Mouse (Mus musculus): ENCODE results near the gene Trim62. TPM values are rescaled to one million over a fixed set of nuclear protein-coding genes. Genes with fewer than 3 reads are reported as not detected.

Gene Trim62
- polyA plus RNA-seq, 1 experiment from 2014 or later, result 11.0 TPM

DNA sequence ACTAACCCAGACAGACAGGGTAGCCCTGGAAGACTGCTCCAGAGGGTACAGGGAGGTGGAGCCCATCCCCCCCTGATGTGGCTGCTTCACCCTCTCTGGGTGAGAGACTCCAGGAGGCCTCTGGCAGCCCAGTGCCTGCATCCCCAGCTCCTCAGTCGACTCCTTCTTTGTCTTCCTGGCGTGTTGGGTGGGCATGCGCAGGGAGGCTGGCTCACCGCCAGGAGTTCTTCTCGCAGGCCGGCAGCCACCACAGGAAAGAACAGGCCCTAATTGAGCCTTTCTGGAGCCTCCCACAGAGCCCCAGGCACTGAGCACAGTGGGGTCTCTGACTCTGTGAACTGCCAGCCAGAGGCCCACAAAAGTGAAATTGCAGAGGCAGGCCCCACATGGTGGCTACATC lies 16.0 kb downstream of the Trim62 start:
- H3K4me3 ChIP-seq (ENCODE audit: low read length), result no peak overlapping the region
- peaks cover 41% of the 10 kb centered on the region for H3K4me1 ChIP-seq (ENCODE audit: control insufficient read depth, insufficient read depth, low read length)
- peak; percentile 63; the same call in 1 of the 2 replicates for ATAC-seq (ENCODE audit: low FRiP score, low TSS enrichment)
- H3K36me3 ChIP-seq (ENCODE audit: control insufficient read depth, insufficient read depth, low read length), result peaks cover 4% of the 10 kb centered on the region
- WGBS, result 6% methylated on average over 6 of the region's 6 CpGs
- peak overlapping the region; percentile 96 for H3K27ac ChIP-seq (ENCODE audit: low read depth, low read length)
- peak overlapping the region; percentile 44 for H3K9ac ChIP-seq (ENCODE audit: low read depth, low read length)
- no peak overlapping the region; the same call in 1 of the 2 replicates for H3K4me2 ChIP-seq (replicated peaks; ENCODE audit: low read depth, low read length)
- no peaks in the 10 kb centered on the region for H3K9me3 ChIP-seq (ENCODE audit: control insufficient read depth, low read length)
- H3K27me3 ChIP-seq (ENCODE audit: control insufficient read depth, insufficient read depth, low read length), result no peaks in the 10 kb centered on the region

DNA sequence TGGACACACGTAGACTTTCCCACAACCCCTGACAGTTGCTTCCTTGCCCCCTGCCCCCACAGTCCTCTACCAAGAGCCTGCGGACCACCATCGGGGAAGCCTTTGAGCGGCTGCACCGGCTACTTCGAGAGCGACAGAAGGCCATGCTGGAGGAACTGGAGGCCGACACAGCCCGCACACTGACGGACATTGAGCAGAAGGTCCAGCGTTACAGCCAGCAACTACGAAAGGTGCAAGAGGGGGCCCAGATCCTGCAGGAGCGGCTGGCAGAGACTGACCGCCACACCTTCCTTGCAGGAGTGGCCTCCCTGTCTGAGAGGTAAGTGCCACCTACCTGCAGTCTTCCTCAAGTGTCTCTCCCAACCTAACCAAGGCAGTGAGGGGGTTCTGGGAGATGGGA lies 17.1 kb downstream of the Trim62 start:
- H3K4me1 ChIP-seq (ENCODE audit: control insufficient read depth, insufficient read depth, low read length), result peaks cover 52% of the 10 kb centered on the region
- no peak overlapping the region for H3K27ac ChIP-seq (ENCODE audit: low read depth, low read length)
- H3K36me3 ChIP-seq (ENCODE audit: control insufficient read depth, insufficient read depth, low read length), result peaks cover 4% of the 10 kb centered on the region
- H3K9me3 ChIP-seq (ENCODE audit: control insufficient read depth, low read length), result no peaks in the 10 kb centered on the region
- no peak overlapping the region for H3K9ac ChIP-seq (ENCODE audit: low read depth, low read length)
- H3K27me3 ChIP-seq (ENCODE audit: control insufficient read depth, insufficient read depth, low read length), result no peaks in the 10 kb centered on the region
- no peak overlapping the region for H3K4me2 ChIP-seq (replicated peaks; ENCODE audit: low read depth, low read length)
- 86% methylated on average over 14 of the region's 14 CpGs for WGBS
- no peak for ATAC-seq (ENCODE audit: low FRiP score, low TSS enrichment)
- no peak overlapping the region for H3K4me3 ChIP-seq (ENCODE audit: low read length)

DNA sequence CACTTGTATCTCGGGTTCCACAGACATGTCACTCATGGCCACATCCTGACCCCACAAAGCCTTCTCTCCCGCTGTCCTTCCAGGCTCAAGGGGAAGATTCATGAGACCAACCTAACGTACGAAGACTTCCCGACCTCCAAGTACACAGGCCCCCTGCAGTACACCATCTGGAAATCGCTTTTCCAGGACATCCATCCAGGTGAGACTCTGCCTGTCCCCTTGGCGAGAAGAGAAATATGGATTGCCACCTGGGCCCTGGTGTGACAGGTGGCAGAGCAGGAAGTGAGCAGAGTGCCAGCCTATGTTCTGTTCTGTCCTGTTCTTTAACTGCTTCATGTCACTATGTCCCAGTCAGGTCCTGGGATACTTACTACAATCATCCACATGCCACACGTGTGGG lies 19.0 kb downstream of the Trim62 start:
- 79% methylated on average over 8 of the region's 8 CpGs for WGBS
- ATAC-seq (ENCODE audit: low FRiP score, low TSS enrichment), result no peak
- peaks cover 61% of the 10 kb centered on the region for H3K4me1 ChIP-seq (ENCODE audit: control insufficient read depth, insufficient read depth, low read length)

DNA sequence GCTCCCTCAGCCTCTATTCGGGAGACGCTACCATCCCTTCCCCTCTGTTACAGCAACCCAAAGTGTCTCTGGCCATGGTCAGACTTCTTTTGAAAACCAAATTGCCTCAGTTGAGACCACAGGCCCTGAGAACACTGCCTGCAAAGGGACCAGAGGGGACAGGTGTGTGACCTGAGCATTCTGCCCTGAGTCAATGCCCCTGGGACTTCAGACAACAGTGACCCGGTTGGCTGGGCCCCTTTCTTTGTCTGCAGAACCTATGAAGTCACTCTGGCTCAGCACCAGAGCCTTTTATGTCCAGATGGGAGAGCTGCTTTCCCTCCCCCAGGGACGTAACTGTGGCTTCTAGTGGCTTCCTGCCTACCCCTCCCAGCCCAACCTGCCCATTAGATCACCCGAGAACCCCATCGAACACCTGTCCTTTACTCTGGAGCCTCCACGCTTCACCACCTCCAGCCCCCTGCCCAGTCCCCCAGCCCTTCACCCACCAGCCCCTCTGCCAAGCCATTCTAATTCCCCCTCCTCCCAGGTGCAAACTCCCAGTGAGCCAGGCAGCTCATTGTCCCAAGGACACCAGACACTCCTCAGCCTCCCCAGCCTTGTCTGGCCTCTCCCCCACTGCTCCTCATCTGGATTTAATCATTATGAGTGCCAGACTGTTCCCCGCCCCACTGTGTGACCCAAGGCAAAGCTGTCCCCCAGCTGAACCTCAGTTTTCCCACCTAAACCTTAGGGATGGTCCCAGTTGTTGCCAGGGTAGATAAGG lies 20.8 kb downstream of the Trim62 start:
- H3K9ac ChIP-seq (ENCODE audit: low read depth, low read length), result no peak overlapping the region
- H3K27me3 ChIP-seq (ENCODE audit: control insufficient read depth, insufficient read depth, low read length), result no peaks in the 10 kb centered on the region
- no peaks in the 10 kb centered on the region for H3K9me3 ChIP-seq (ENCODE audit: control insufficient read depth, low read length)
- H3K4me1 ChIP-seq (ENCODE audit: control insufficient read depth, insufficient read depth, low read length), result peaks cover 44% of the 10 kb centered on the region
- peaks cover 7% of the 10 kb centered on the region for H3K36me3 ChIP-seq (ENCODE audit: control insufficient read depth, insufficient read depth, low read length)
- peak overlapping the region; percentile 62 for H3K27ac ChIP-seq (ENCODE audit: low read depth, low read length)
- no peak overlapping the region for H3K4me3 ChIP-seq (ENCODE audit: low read length)
- WGBS, result 38% methylated on average over 8 of the region's 8 CpGs
- ATAC-seq (ENCODE audit: low FRiP score, low TSS enrichment), result peak; percentile 48
- no peak overlapping the region for H3K4me2 ChIP-seq (replicated peaks; ENCODE audit: low read depth, low read length)

More for the DNA sequence above, 19.0 kb downstream of the Trim62 start:
- Histone ChIP-seq H3K9me3 (ENCODE audit: control insufficient read depth, low read length) (no peaks in the 10 kb centered on the region), H3K4me3 (ENCODE audit: low read length) (no peak overlapping the region), H3K27me3 (ENCODE audit: control insufficient read depth, insufficient read depth, low read length) (no peaks in the 10 kb centered on the region), H3K4me2 (replicated peaks; ENCODE audit: low read depth, low read length) (no peak overlapping the region), H3K36me3 (ENCODE audit: control insufficient read depth, insufficient read depth, low read length) (peaks cover 4% of the 10 kb centered on the region), H3K27ac (ENCODE audit: low read depth, low read length) (no peak overlapping the region), H3K9ac (ENCODE audit: low read depth, low read length) (no peak overlapping the region)

DNA sequence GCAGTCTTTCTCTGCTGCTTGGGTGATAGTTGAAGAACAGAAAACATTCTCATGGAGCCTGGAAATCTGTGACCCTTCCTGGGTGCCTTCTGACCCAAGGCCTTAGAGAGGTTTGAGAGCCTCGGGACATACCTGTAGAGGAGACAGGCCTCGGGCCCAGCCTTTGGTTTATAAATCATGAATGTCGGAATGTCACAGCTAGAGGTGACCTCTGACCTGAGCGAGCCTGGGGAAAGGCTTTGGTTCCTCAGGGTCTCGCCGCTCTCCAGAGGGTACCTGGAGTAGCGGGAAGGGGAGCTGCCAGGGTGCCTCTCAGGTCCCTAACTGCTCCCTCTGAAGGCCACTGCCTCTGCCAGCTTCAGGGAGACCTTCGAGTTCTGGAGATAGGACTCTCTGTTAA lies 21.9 kb downstream of the Trim62 start:
- ATAC-seq (ENCODE audit: low FRiP score, low TSS enrichment), result 0 out of 2 replicates have a peak, but pooled peaks have one; percentile 9
- Histone ChIP-seq H3K4me2 (replicated peaks; ENCODE audit: low read depth, low read length) (no peak overlapping the region), H3K9ac (ENCODE audit: low read depth, low read length) (no peak overlapping the region), H3K4me1 (ENCODE audit: control insufficient read depth, insufficient read depth, low read length) (peaks cover 34% of the 10 kb centered on the region), H3K9me3 (ENCODE audit: control insufficient read depth, low read length) (no peaks in the 10 kb centered on the region), H3K36me3 (ENCODE audit: control insufficient read depth, insufficient read depth, low read length) (peaks cover 17% of the 10 kb centered on the region), H3K27me3 (ENCODE audit: control insufficient read depth, insufficient read depth, low read length) (no peaks in the 10 kb centered on the region), H3K27ac (ENCODE audit: low read depth, low read length) (peak overlapping the region; percentile 62; the same call in 1 of the 2 replicates), H3K4me3 (ENCODE audit: low read length) (no peak overlapping the region)
- WGBS, result 22% methylated on average over 8 of the region's 8 CpGs

DNA sequence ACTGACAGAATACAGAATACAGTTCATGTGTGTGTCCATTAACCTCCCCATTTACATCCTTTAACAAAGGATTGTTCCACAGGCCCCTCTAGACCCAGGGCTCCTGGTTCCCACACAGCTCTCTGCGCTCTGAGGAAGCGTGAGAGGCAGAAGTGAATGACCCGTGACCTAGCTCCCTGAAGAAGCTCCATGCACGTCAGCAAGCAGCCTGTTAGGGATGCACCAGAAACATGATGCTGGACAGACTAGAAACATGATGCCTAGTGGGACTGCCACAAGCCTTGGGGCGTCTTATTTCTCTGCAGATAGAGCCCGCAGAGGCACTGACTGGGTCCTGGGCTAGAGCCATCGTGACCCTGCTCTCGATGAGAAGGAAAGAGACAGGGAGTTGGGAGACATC lies 23.4 kb downstream of the Trim62 start:
- peak; percentile 79 for ATAC-seq (ENCODE audit: low FRiP score, low TSS enrichment)

DNA sequence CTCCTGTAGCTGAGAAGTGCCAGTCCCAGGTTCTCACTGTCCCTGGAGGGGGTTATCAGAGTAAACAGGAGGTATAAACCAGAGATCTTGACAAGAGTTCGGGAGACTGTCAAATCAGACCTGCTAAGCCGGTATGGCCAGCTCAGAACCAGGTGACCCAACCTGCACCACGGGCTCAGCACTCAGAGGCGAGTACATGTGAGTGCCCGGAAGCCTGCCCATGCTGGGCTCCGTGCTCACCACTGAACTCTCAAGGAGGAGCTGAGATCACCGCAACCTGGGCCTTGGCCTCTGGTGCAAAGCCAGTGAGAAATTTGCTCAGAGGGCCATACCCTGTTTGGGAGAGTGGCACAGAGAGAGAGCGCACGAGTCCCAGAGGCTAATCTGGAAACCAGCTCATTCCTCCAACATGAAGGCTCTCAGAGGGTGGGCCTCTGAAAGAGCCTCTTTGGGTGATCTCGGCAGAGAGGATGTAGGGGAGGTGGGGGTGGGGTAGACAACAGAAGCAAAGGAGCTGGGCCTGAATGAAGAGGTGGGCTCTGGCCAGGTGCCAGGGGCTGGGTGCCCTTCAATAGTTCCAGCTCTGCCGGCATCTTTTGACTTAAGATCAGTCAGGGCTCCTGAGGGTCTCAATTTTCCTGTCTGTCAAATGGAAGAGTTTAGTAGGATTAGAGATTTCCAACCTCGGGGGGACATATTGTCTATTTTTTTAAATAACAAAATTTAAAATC lies 24.0 kb downstream of the Trim62 start:
- Histone ChIP-seq H3K27ac (ENCODE audit: low read depth, low read length) (peak overlapping the region; percentile 62; the same call in 1 of the 2 replicates), H3K4me1 (ENCODE audit: control insufficient read depth, insufficient read depth, low read length) (peaks cover 30% of the 10 kb centered on the region), H3K36me3 (ENCODE audit: control insufficient read depth, insufficient read depth, low read length) (peaks cover 15% of the 10 kb centered on the region), H3K4me2 (replicated peaks; ENCODE audit: low read depth, low read length) (no peak overlapping the region), H3K27me3 (ENCODE audit: control insufficient read depth, insufficient read depth, low read length) (no peaks in the 10 kb centered on the region), H3K9me3 (ENCODE audit: control insufficient read depth, low read length) (no peaks in the 10 kb centered on the region), H3K9ac (ENCODE audit: low read depth, low read length) (peak overlapping the region; percentile 18; the same call in 1 of the 2 replicates), H3K4me3 (ENCODE audit: low read length) (no peak overlapping the region)
- 64% methylated on average over 12 of the region's 12 CpGs for WGBS
- no peak for ATAC-seq (ENCODE audit: low FRiP score, low TSS enrichment)

More for the DNA sequence above, 23.4 kb downstream of the Trim62 start:
- Histone ChIP-seq H3K9ac (ENCODE audit: low read depth, low read length) (peak overlapping the region; percentile 18), H3K36me3 (ENCODE audit: control insufficient read depth, insufficient read depth, low read length) (peaks cover 18% of the 10 kb centered on the region), H3K9me3 (ENCODE audit: control insufficient read depth, low read length) (no peaks in the 10 kb centered on the region), H3K4me3 (ENCODE audit: low read length) (no peak overlapping the region), H3K4me1 (ENCODE audit: control insufficient read depth, insufficient read depth, low read length) (peaks cover 30% of the 10 kb centered on the region), H3K27ac (ENCODE audit: low read depth, low read length) (peak overlapping the region; percentile 62; the same call in 1 of the 2 replicates), H3K27me3 (ENCODE audit: control insufficient read depth, insufficient read depth, low read length) (no peaks in the 10 kb centered on the region), H3K4me2 (replicated peaks; ENCODE audit: low read depth, low read length) (no peak overlapping the region)
- WGBS, result 31% methylated on average over 8 of the region's 8 CpGs

DNA sequence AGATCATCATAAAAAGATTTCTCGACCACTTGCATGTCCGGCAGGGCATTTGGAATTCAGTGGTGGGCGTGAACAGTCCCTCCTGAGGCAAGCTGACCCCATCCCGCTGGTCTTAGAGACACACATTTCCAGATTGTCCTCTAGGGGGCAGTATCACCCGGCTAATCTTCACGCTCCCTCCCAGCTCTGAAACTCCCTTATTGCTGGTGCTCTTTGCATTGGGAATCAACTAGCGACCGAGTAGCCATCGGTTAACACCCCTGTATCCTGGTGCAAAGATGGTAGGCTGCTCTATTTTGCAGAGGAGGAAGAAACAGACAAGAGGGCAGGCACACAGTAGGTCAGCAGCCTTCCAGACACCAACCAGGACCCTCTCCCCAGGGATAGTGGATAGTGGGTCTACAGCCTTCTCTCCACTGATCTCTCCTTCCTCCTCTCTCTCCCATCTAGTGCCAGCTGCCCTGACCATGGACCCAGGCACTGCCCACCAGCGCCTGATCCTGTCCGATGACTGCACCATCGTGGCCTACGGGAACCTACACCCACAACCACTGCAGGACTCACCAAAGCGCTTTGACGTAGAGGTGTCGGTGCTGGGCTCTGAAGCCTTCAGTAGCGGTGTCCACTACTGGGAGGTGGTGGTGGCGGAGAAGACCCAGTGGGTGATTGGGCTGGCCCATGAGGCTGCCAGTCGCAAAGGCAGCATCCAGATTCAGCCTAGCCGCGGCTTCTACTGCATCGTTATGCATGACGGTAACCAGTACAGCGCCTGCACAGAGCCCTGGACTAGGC lies 25.4 kb downstream of the Trim62 start:
- Histone ChIP-seq H3K9ac (ENCODE audit: low read depth, low read length) (no peak overlapping the region), H3K27me3 (ENCODE audit: control insufficient read depth, insufficient read depth, low read length) (no peaks in the 10 kb centered on the region), H3K4me2 (replicated peaks; ENCODE audit: low read depth, low read length) (no peak overlapping the region), H3K4me3 (ENCODE audit: low read length) (no peak overlapping the region), H3K27ac (ENCODE audit: low read depth, low read length) (no peak overlapping the region), H3K4me1 (ENCODE audit: control insufficient read depth, insufficient read depth, low read length) (peaks cover 25% of the 10 kb centered on the region), H3K36me3 (ENCODE audit: control insufficient read depth, insufficient read depth, low read length) (peaks cover 14% of the 10 kb centered on the region), H3K9me3 (ENCODE audit: control insufficient read depth, low read length) (no peaks in the 10 kb centered on the region)
- 64% methylated on average over 24 of the region's 24 CpGs for WGBS
- ATAC-seq (ENCODE audit: low FRiP score, low TSS enrichment), result no peak

All from kidney, embryonic 14.5 days (tissue).